Mouse (Mus musculus) small intestine, adult 2 months (tissue): ENCODE data around the gene Snx7.

Experiments
- CTCF ChIP-seq: fragments of 200-500 bp; IDR thresholded peaks from 2 replicates; pipeline ENCODE4 v1.5.1; 2012; ENCODE audit warnings: low read depth, mild to moderate bottlenecking, control low read depth, inconsistent platforms, low read length, moderate library complexity, mixed read lengths; ENCODE audit not compliant: insufficient replicate concordance, insufficient read length; ENCODE audit errors: extremely low read depth
- POLR2A ChIP-seq: fragments of 200-500 bp; IDR thresholded peaks from 2 replicates; pipeline ENCODE4 v1.6.1; 2012; ENCODE audit warnings: low read depth, mild to moderate bottlenecking, control low read depth, inconsistent platforms, low read length, moderate library complexity

GRCm38 (mm10) chr3:117823218-117823617 lies 45.5 kb downstream of the Snx7 start:
- TF ChIP-seq POLR2A (no peak), CTCF (no peak)
